Mouse (Mus musculus) mouse trophoblast stem cell (cell line): ENCODE measurements at regions not wholly inside any gene's neighbourhood (a gene's known extent, or its start where the extent isn't known, plus 50 kb on each side); places are given as distances from the start of the nearest gene placed in this dataset.

Source experiments
- in situ Hi-C, 2 experiments: fragments of 300-500 bp; cut with MseI, MboI; formaldehyde crosslinking; loops; 2 replicates in 1 of 2; 3 replicates in 1 of 2; pipeline ENCODE4 v1.15.1; 2025

- in situ Hi-C loops: no loop called here
These were observed 313.0 kb downstream of the Bmper start for GRCm38 (mm10) chr9:23535872-23536271.

DNA sequence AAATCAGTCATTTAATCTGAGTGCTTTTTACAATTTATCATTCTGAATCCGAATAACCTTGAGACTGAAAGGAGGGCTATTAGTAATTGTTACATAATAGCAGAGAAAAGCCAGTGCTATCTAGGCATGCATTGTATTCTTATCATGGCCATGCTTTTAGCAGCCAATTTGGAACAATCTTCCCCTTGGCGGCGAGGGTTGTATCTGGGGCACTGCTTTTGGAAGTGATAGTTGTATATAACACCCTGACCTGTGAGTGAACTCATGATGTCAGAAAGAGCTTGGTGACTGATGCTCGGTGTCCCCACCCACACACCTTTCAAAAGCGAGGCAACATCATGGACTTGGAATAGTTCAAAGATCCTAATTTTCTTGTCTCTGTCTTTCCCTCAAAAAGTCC, 315.2 kb downstream of the Bmper start:
- in situ Hi-C loops: no loop called here

- in situ Hi-C loops: no loop called here
These were observed 328.8 kb downstream of the Bmper start for GRCm38 (mm10) chr9:23551692-23552091.

DNA sequence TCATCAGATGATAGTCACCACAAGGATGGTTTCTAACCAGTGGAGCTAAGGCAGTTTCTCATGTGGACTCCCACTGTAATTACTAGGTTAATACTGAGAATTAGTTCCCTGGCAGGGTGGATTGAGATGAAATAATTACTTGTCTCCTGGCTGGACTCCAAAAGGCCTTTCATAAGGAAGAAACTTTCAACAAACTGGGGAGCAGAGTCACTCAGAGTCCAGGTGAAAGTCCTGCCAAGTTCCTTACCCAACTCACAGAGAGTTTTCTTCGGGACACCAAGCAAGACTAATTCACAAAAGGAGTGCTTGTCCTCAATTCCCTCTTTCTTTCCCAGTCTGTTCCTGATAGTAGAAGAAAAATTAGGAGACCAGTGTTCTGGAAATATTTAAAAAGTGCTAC, 330.9 kb downstream of the Bmper start:
- in situ Hi-C loops: no loop called here

DNA sequence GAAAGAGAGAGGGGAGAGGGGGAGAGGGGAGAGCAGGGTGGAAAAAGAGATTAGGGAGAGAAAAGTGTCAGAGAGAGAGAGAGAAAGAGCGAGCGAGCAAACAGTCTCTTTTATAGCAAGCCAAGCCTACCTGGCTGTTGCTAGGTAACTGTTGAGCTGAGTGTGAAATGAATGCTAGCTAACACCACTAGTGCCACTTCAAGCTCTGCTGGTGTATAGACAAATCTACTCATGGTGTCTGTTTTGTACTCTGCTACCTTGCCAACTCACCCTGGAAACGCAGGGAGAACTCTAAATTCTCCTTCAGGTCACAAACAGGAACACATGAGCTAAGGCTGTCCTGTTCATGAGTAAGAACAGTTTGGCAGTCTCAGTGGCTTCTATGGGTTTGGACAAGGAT, 334.7 kb downstream of the Bmper start:
- in situ Hi-C loops: no loop called here

GRCm38 (mm10) chr9:23561924-23562323, 339.0 kb downstream of the Bmper start:
- in situ Hi-C loops: no loop called here

DNA sequence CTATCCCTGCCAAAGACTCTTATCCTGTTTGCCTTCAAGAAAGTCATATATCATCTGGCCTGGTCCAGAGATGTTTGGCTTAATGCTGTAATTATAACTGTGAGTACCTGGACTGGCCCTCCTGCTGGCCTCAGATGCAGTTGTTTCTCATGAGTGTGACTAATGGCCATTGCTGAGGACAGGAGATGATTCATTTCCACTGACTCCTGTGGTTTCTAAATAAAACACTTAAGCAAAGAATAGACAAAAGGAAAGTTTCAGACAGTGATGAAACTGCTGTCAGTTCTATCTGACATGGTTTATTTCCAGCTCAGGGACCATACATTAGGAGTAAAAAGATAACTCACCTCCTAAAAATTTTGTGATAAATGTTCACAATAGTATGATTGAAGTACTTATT, 344.2 kb downstream of the Bmper start:
- in situ Hi-C loops: no loop called here

DNA sequence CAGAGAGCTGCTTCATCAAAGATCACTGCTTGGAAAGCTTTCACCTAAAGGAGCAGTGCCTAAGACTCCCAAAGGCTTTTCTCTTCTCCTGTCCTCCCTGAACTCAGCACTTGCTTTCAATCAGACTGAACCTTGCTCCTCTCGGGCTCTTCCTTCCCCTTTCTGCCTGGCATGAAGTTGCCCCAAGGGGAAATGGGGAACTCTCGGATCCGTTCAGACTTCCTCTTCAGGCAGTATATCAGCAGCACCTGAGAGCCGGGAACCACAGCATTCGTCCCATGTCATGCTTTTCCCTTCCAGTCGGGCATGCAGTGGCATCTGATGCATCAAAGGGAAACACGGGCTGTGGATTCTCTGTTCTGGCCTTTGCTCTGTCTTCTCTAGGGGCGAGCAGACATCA, 347.3 kb downstream of the Bmper start:
- in situ Hi-C loops: no loop called here

GRCm38 (mm10) chr9:23576314-23576713, 353.4 kb downstream of the Bmper start:
- in situ Hi-C loops: loop anchor here (25.0 kb wide), 1 partner anchor 936 kb away; the partner anchor contains the start of gene Dpy19l1 (in 2 of the 2)

GRCm38 (mm10) chr9:23580155-23580554, 357.3 kb downstream of the Bmper start:
- in situ Hi-C loops: loop anchor here (25.0 kb wide), 1 partner anchor 932 kb away; the partner anchor contains the start of gene Dpy19l1 (in 2 of the 2)

DNA sequence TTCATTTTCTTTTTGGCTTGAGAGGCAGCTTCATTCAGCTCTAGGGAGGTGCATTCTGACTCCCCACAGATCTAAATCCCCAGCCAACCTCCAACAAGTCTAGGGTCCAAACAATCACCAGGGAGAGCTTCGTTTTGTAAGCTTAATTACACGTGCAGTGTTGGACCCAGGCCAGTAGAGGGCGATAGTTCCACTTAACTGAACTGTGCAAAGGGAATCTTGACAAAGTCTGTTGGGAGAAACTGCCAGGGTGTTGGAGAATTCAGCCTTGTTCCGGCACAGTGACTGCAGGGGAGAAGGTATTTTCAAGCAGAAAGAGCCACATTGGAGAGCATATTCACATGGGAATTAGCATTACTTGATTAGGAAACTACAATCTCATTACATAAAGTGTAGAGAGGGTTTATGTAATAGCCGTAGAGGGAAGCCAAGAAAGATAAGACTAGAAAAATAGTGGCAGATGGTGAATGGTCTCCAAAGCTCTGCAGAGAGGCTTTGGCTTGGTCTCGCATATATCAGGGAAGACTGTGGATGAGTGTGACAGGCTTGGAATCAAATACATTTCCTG, 358.2 kb downstream of the Bmper start:
- in situ Hi-C loops: loop anchor here (25.0 kb wide), 1 partner anchor 931 kb away; the partner anchor contains the start of gene Dpy19l1 (in 2 of the 2)

- in situ Hi-C loops: loop anchor here (25.0 kb wide), 1 partner anchor 928 kb away; the partner anchor contains the start of gene Dpy19l1 (in 2 of the 2)
These were observed 361.7 kb downstream of the Bmper start for GRCm38 (mm10) chr9:23584561-23584960.

- in situ Hi-C loops: loop anchor here (25.0 kb wide), 1 partner anchor 923 kb away; the partner anchor contains the start of gene Dpy19l1 (in 2 of the 2)
These were observed 366.1 kb downstream of the Bmper start for GRCm38 (mm10) chr9:23589024-23589423.

DNA sequence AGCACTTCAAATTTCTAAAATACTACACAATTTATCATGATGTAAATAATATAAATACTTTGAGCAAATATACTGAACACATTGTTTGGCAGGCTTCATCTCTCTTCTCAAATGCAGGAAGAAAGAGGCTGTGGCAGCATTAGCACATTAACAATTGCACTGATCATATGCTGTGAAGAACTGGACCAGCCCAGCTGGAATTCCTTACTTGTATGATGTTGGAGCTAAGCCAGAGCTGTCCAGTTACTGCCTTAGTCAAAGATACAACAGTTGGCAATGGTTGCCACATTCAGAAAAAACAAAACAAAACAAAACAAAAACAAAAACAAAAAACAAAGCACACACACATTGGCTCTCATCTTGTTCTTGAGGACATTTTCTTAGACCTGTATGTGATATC, 369.0 kb downstream of the Bmper start:
- in situ Hi-C loops: loop anchor here (25.0 kb wide), 1 partner anchor 920 kb away; the partner anchor contains the start of gene Dpy19l1 (in 2 of the 2)

DNA sequence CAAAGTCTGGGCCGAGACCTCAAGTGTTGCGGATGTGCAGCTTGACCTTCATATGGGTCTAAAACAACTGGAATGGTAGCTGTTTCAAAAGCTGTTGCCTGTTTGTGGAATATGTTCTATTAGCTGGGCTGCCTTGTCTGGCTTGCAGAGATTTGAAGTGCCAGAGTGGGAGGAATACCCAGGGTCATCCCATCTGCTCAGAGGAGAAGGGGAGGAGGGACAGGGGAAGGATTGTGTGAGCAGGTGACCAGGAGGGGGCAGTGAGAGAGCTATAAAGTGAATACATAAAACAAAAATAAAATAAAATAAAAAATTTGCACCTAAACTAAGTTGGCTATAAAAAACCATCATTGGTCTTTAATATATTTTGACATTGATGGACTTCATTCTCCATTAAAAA, 377.7 kb downstream of the Bmper start:
- in situ Hi-C loops: no loop called here
